Mouse (Mus musculus) right cerebral cortex, adult 18-20 months (tissue): ENCODE data around the gene Tpd52l1.

Source experiments
- DNase-seq: peaks from one replicate; pipeline ENCODE4 v3.0.0; 2022; ENCODE audit warnings: mixed read lengths

Tpd52l1 gene

GRCm38 (mm10) chr10:31336432-31336831 is 109.3 kb downstream of the Tpd52l1 start:
- DNase-seq = peak; percentile 49

GRCm38 (mm10) chr10:31331225-31331775 is 114.5 kb downstream of the Tpd52l1 start:
- DNase-seq = no peak

GRCm38 (mm10) chr10:31330286-31330962 is 115.3 kb downstream of the Tpd52l1 start:
- no peak for DNase-seq

- DNase-seq = no peak
These were observed 116.3 kb downstream of the Tpd52l1 start for GRCm38 (mm10) chr10:31329436-31329835.

GRCm38 (mm10) chr10:31318491-31318890 is 127.3 kb downstream of the Tpd52l1 start:
- DNase-seq = no peak

- peak; percentile 63 for DNase-seq
These were observed 132.6 kb downstream of the Tpd52l1 start, which contains the start of gene Hddc2 for GRCm38 (mm10) chr10:31312865-31313848. Gene Hddc2 (plus strand): TSS chr10:31313383.

- no peak for DNase-seq
These were observed 138.6 kb downstream of the Tpd52l1 start for GRCm38 (mm10) chr10:31307024-31307598.

- DNase-seq = no peak
These were observed 142.3 kb downstream of the Tpd52l1 start for GRCm38 (mm10) chr10:31303446-31303845.

- no peak for DNase-seq
These were observed 145.5 kb downstream of the Tpd52l1 start for GRCm38 (mm10) chr10:31300292-31300691.

- peak; percentile 43 for DNase-seq
These were observed 146.7 kb downstream of the Tpd52l1 start for GRCm38 (mm10) chr10:31298921-31299574.

- DNase-seq = no peak
These were observed 147.5 kb downstream of the Tpd52l1 start for GRCm38 (mm10) chr10:31298263-31298662.

- DNase-seq = no peak
These were observed 148.7 kb downstream of the Tpd52l1 start for GRCm38 (mm10) chr10:31297106-31297505.

- no peak for DNase-seq
These were observed 149.3 kb downstream of the Tpd52l1 start for GRCm38 (mm10) chr10:31296458-31296857.

- no peak for DNase-seq
These were observed 150.1 kb downstream of the Tpd52l1 start for GRCm38 (mm10) chr10:31295705-31296104.

- peak; percentile 7 for DNase-seq
These were observed 156.9 kb downstream of the Tpd52l1 start for GRCm38 (mm10) chr10:31288697-31289390.

GRCm38 (mm10) chr10:31287787-31288186 is 158.0 kb downstream of the Tpd52l1 start:
- DNase-seq = no peak
